Mouse (Mus musculus) small intestine, adult 2 months (tissue): Measurements from ENCODE around the gene Cdc42ep4.

ENCODE experiments used
- CTCF ChIP-seq: fragments of 200-500 bp; IDR thresholded peaks from 2 replicates; pipeline ENCODE4 v1.5.1; 2012; ENCODE audit warnings: low read depth, mild to moderate bottlenecking, control low read depth, inconsistent platforms, low read length, moderate library complexity, mixed read lengths; ENCODE audit not compliant: insufficient replicate concordance, insufficient read length; ENCODE audit errors: extremely low read depth
- POLR2A ChIP-seq: fragments of 200-500 bp; IDR thresholded peaks from 2 replicates; pipeline ENCODE4 v1.6.1; 2012; ENCODE audit warnings: low read depth, mild to moderate bottlenecking, control low read depth, inconsistent platforms, low read length, moderate library complexity

DNA sequence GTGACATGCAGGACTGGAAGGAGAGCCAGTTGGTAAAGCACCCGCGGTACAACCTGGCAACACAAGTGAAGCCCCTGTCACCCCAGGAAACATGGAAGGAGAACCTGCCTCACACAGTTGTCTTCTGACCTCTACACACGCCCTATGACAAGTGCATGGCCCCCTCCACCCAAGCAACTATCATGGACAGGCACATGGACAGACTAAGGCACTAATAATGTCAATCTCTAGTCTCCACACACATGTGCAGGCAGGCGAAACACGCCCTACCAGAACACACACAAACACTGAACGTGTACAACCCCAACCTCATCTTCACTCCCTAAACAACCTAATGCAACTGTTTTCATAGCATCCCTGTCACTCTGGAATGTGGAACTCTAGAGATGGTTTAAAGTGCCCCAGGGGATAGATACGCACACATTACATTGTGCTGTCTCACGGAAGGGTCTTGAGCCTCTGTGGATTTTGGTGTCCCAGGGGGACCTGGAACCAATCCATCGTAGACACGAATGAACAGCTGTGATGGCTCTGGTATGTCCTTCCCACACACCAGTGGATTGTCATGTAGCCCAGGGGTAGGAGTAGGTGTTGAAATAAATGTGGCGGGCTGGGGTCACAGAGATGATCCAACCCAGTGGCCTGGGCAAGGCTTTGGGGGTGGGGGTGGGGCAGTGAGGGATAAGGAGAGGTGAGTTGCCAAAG is 14.7 kb downstream of the Cdc42ep4 start:
- TF ChIP-seq POLR2A (no peak), CTCF (no peak)
